Mouse (Mus musculus) lung, postnatal 0 days (tissue): ENCODE data around the gene Zfp385b.

Source experiments
- CTCF ChIP-seq: IDR thresholded peaks from 2 replicates; pipeline ENCODE4 v1.5.1; 2016; ENCODE audit warnings: antibody characterized with exemption, mild to moderate bottlenecking
- EP300 ChIP-seq: IDR thresholded peaks from 2 replicates; pipeline ENCODE4 v1.6.1; 2016; ENCODE audit warnings: antibody characterized with exemption, mild to moderate bottlenecking, control low read depth

- no peak for TF ChIP-seq CTCF
- no peak for TF ChIP-seq EP300
Measured at GRCm38 (mm10) chr2:77790295-77790694, 29.1 kb downstream of the Zfp385b start.
